Comparison of ENCODE assay signal across 8 mouse cellular contexts in the genomic region with DNA sequence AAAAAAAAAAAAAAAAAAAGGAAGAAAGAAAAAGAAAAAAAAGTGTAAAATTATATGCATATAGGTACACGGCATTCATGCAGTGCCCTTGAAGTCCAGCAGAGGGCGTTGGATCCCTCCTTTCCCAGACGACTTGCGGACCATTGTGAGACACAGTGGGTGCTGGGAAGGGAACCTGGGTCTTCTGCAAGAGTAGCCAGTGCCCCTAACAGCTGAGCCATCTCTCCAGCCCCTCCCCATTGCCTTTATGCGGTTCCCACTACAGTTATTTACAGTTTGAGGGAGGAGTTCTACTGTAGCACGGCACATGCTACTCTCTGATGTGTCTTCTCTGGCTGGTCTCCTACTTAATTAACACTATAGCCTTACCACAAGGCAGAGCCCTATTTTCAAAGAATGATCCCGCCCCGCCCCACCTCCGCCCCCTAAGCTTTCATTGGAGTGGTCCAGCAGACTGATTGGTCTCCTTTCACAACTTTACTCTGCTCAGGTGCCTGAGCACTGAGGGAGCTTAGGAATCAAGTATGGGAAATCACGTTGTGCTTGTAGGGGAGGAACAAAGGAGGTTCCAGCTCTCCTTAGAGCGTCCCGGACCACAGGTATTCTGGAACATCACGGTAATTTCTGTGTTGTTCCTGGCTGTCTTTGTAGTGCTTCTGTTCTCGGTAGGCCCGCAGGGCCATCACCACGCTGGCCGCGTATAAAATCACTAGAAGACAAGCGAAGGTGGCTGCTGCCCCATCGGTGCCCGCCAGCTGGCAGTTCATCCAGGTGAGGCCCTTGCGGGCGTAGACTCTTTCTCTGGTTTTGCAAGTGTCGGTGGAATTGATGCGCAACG. TPM values are rescaled to one million over a fixed set of nuclear protein-coding genes. Genes with fewer than 3 reads are reported as not detected.
DNase-seq lines count a peak whose midpoint lies in the region; ATAC-seq and TF ChIP-seq lines count a peak whose summit lies in the region.

No protein-coding gene starts in this region.

- ATAC-seq in forebrain, embryonic 16.5 days, result peak; percentile 71
- peak; percentile 22 for ATAC-seq in lung, postnatal 0 days

- WGBS in cerebellum, adult 2 months, result 6% methylated on average over 26 of the region's 26 CpGs
- WGBS in forebrain, embryonic 16.5 days, result 1% methylated on average over 26 of the region's 26 CpGs
- WGBS in lung, postnatal 0 days, result 2% methylated on average over 26 of the region's 26 CpGs

- no peaks in the 10 kb centered on the region for H3K27me3 ChIP-seq in cerebellum, adult 2 months (ENCODE audit: control insufficient read depth, insufficient read depth, low read length)
- no peaks in the 10 kb centered on the region for H3K27me3 ChIP-seq in forebrain, embryonic 16.5 days (replicated peaks; ENCODE audit: control insufficient read depth, insufficient read depth, low read length)
- H3K27me3 ChIP-seq in lung, postnatal 0 days (replicated peaks; ENCODE audit: insufficient read depth, low read length), result no peaks in the 10 kb centered on the region

- peak overlapping the region; percentile 56 for H3K9ac ChIP-seq in forebrain, embryonic 16.5 days (replicated peaks; ENCODE audit: low read depth, low read length)
- no peak overlapping the region for H3K9ac ChIP-seq in lung, postnatal 0 days (replicated peaks; ENCODE audit: low read depth)

- 0 out of 2 replicates have a peak, but pooled peaks cover 3% of the 10 kb centered on the region for H3K4me1 ChIP-seq in cerebellum, adult 2 months (ENCODE audit: control insufficient read depth, insufficient read depth, low read length)
- peaks cover 10% of the 10 kb centered on the region for H3K4me1 ChIP-seq in forebrain, embryonic 16.5 days (replicated peaks; ENCODE audit: control insufficient read depth, insufficient read depth, low read length)
- H3K4me1 ChIP-seq in lung, postnatal 0 days (ENCODE audit: insufficient read depth, low read depth, low read length), result no peaks in the 10 kb centered on the region; the same call in 1 of the 2 replicates

- H3K4me2 ChIP-seq in forebrain, embryonic 16.5 days (ENCODE audit: low read length), result peak overlapping the region; percentile 71
- 0 out of 2 replicates have a peak overlapping the region, but pooled peaks have one; percentile 19 for H3K4me2 ChIP-seq in lung, postnatal 0 days (replicated peaks; ENCODE audit: low read depth, low read length)

- no peak for TF ChIP-seq EP300 in lung, postnatal 0 days (IDR thresholded peaks at IDR 0.05)

- peak; percentile 68 for DNase-seq in right cerebral cortex, adult 18-20 months
- no peak for DNase-seq in right cerebral cortex, postnatal 25 days
- peak; percentile 45 to 64 for DNase-seq in cerebellum, adult 2 months
- peak; percentile 59 to 66 for DNase-seq in kidney, postnatal 4 days
- DNase-seq in lung, postnatal 0 days (ENCODE audit: low spot score), result peak; percentile 52
- peak; percentile 77 to 80 for DNase-seq in right cerebral cortex, postnatal 10 days (ENCODE audit: low spot score in 2 of 2)
- no peak for DNase-seq in ovary, postnatal 14 days (ENCODE audit: low spot score)

- TF ChIP-seq CTCF in cerebellum, adult 2 months (IDR thresholded peaks at IDR 0.05; ENCODE audit: borderline replicate concordance, insufficient read depth, low read depth, low read length), result peak; percentile 68
- peak; percentile 71 for TF ChIP-seq CTCF in lung, postnatal 0 days (IDR thresholded peaks at IDR 0.05)

- H3K4me3 ChIP-seq in cerebellum, adult 2 months (replicated peaks; ENCODE audit: insufficient read depth, low read depth, low read length), result peak overlapping the region; percentile 54
- H3K4me3 ChIP-seq in forebrain, embryonic 16.5 days (replicated peaks; ENCODE audit: low read length), result peak overlapping the region; percentile 45
- H3K4me3 ChIP-seq in lung, postnatal 0 days (ENCODE audit: low read depth, low read length), result no peak overlapping the region

- H3K9me3 ChIP-seq in forebrain, embryonic 16.5 days (ENCODE audit: control insufficient read depth, low read length), result no peaks in the 10 kb centered on the region
- no peaks in the 10 kb centered on the region for H3K9me3 ChIP-seq in lung, postnatal 0 days (ENCODE audit: low read length)

- H3K27ac ChIP-seq in cerebellum, adult 2 months (ENCODE audit: insufficient read depth, low read length), result no peak overlapping the region
- H3K27ac ChIP-seq in forebrain, embryonic 16.5 days (ENCODE audit: low read length), result peak overlapping the region; percentile 57; the same call in 1 of the 2 replicates
- no peak overlapping the region for H3K27ac ChIP-seq in lung, postnatal 0 days (ENCODE audit: low read length)

- TF ChIP-seq POLR2A in cerebellum, adult 2 months (IDR thresholded peaks at IDR 0.05; ENCODE audit: borderline replicate concordance, insufficient read depth, low read length), result no peak

- H3K36me3 ChIP-seq in forebrain, embryonic 16.5 days (ENCODE audit: control insufficient read depth, insufficient read depth), result no peaks in the 10 kb centered on the region
- no peaks in the 10 kb centered on the region for H3K36me3 ChIP-seq in lung, postnatal 0 days (ENCODE audit: insufficient read depth, low read length)

RNA-seq across cellular contexts. Expression of a gene that starts 14.3 kb away (rescaled TPM):
- polyA plus RNA-seq in cerebellum, adult 2 months (2012; rRNA removed), result 0.21 and 0.33 TPM in 2 replicates
- polyA plus RNA-seq in forebrain, embryonic 16.5 days (2015; fragmentation: Nextera tagmentation; extraction: Ambion mirVana), result 1.1 and 2.4 TPM in 2 replicates
- polyA plus RNA-seq in lung, postnatal 0 days (2015; fragmentation: Nextera tagmentation; extraction: Ambion mirVana), result 10.4 and 13.4 TPM in 2 replicates

RNA-seq across cellular contexts. Expression of a gene that starts 42.6 kb away (rescaled TPM):
- polyA plus RNA-seq in cerebellum, adult 2 months (2012; rRNA removed), result 0.05 TPM in 1 of 2 replicates, not detected in the other
- 0.14 TPM in 1 of 2 replicates, not detected in the other for polyA plus RNA-seq in forebrain, embryonic 16.5 days (2015; fragmentation: Nextera tagmentation; extraction: Ambion mirVana)
- polyA plus RNA-seq in lung, postnatal 0 days (2015; fragmentation: Nextera tagmentation; extraction: Ambion mirVana), result 0.13 and 0.25 TPM in 2 replicates

Comparison
In these comparisons a context has a peak if more than half of its experiments do, and no peak if none do; other contexts are left out.
1. DNase-seq: peak in right cerebral cortex, adult 18-20 months (single experiment), cerebellum, adult 2 months (2 of 2), kidney, postnatal 4 days (2 of 2), lung, postnatal 0 days (single experiment) and right cerebral cortex, postnatal 10 days (2 of 2); none in right cerebral cortex, postnatal 25 days (single experiment) and ovary, postnatal 14 days (single experiment).